In genomic region chr19:18637954-18638353, GRCm38 (mm10) we compare ENCODE assay signal across 23 mouse cellular contexts. TPM values are rescaled to one million over a fixed set of nuclear protein-coding genes. Genes with fewer than 3 reads are reported as not detected.
DNase-seq lines count a peak whose midpoint lies in the region; ATAC-seq and TF ChIP-seq lines count a peak whose summit lies in the region.
"Had no signal": no experiment of that assay in that cellular context is flagged by ENCODE, and none has a peak within 500 bp of the region (broad histone marks: within the 10 kb centered on the region; RNA-seq: fewer than 3 reads in every experiment).

No protein-coding gene starts in this region.

- no peak for TF ChIP-seq POLR2A in MEL (IDR thresholded peaks at IDR 0.05; ENCODE audit: control insufficient read depth in 1 of 2, insufficient read depth in 1 of 2, low read depth in 1 of 2, low read length in 2 of 2, poor library complexity in 1 of 2)

- no peak for TF ChIP-seq CTCF in MEL (IDR thresholded peaks at IDR 0.05 in 2 of 3, conservative IDR thresholded peaks at IDR 0.05 in 1 of 3; ENCODE audit: control insufficient read depth in 1 of 3, insufficient read depth in 1 of 3, low read depth in 2 of 3, low read length in 3 of 3, poor library complexity in 1 of 3, severe bottlenecking in 1 of 3)
- no peak for TF ChIP-seq CTCF in stomach, postnatal 0 days (IDR thresholded peaks at IDR 0.05; ENCODE audit: low read depth)

- peak; percentile 9 to 24; a peak in 1 of 4 replicates for TF ChIP-seq EP300 in MEL (IDR thresholded peaks at IDR 0.05; ENCODE audit: low read depth in 1 of 2, low read length in 2 of 2)
- no peak for TF ChIP-seq EP300 in stomach, postnatal 0 days (optimal IDR thresholded peaks at IDR 0.05)

- 65% methylated on average over 5 of the region's 5 CpGs for WGBS in liver, embryonic 13.5 days (ENCODE audit: insufficient replicate concordance)
- WGBS in midbrain, embryonic 11.5 days = 85% methylated on average over 5 of the region's 5 CpGs
- WGBS in midbrain, embryonic 10.5 days = 87% methylated on average over 5 of the region's 5 CpGs
- 76% methylated on average over 5 of the region's 5 CpGs for WGBS in stomach, postnatal 0 days

- H3K79me2 ChIP-seq in MEL (ENCODE audit: control insufficient read depth, insufficient read depth, low read length, poor library complexity) = peaks cover 2% of the 10 kb centered on the region; the same call in 1 of the 2 replicates

- DNase-seq in heart, adult 11 months = peak; percentile 66
- DNase-seq in heart, postnatal 4 days = no peak
- DNase-seq in liver, embryonic 13.5 days = no peak
- DNase-seq in liver = no peak
- peak; percentile 44 for DNase-seq in midbrain, embryonic 11.5 days (ENCODE audit: low spot score, missing footprints)
- no peak for DNase-seq in midbrain, embryonic 10.5 days (ENCODE audit: low spot score)
- DNase-seq in MEL (ENCODE audit: low read depth, low spot score) = peak; percentile 39
- no peak for DNase-seq in stomach, postnatal 0 days (ENCODE audit: low spot score)
- DNase-seq: adrenal gland, adult 2 months; adrenal gland, adult 8-10 months; adrenal gland, postnatal 10 days; adrenal gland, postnatal 14 days; adrenal gland, postnatal 25 days; adrenal gland, postnatal 36 days; B cell, adult 2 months; cerebellum, adult 11 months; cerebellum, adult 11-12 months; cerebellum, adult 18-20 months had no signal

- 0 out of 2 replicates have a peak, but pooled peaks cover 9% of the 10 kb centered on the region for H3K4me1 ChIP-seq in liver, embryonic 13.5 days (replicated peaks)
- H3K4me1 ChIP-seq in midbrain, embryonic 11.5 days (ENCODE audit: control insufficient read depth, insufficient read depth, low read length) = no peaks in the 10 kb centered on the region
- H3K4me1 ChIP-seq in midbrain, embryonic 10.5 days = no peaks in the 10 kb centered on the region
- peaks cover 6 to 13% of the 10 kb centered on the region in 2 experiments for H3K4me1 ChIP-seq in MEL (ENCODE audit: control insufficient read depth in 1 of 2, insufficient read depth in 2 of 2, low read length in 2 of 2)
- H3K4me1 ChIP-seq in stomach, postnatal 0 days (replicated peaks; ENCODE audit: control insufficient read depth, insufficient read depth) = no peaks in the 10 kb centered on the region

- no peak overlapping the region for H3K9ac ChIP-seq in liver, embryonic 13.5 days
- H3K9ac ChIP-seq in midbrain, embryonic 11.5 days (ENCODE audit: low read length) = no peak overlapping the region
- no peak overlapping the region for H3K9ac ChIP-seq in MEL (ENCODE audit: control insufficient read depth, low read depth, low read length, poor library complexity, severe bottlenecking)
- no peak overlapping the region for H3K9ac ChIP-seq in stomach, postnatal 0 days (ENCODE audit: low read length)

- H3K27me3 ChIP-seq in liver, embryonic 13.5 days = no peaks in the 10 kb centered on the region
- no peaks in the 10 kb centered on the region for H3K27me3 ChIP-seq in midbrain, embryonic 11.5 days (ENCODE audit: control insufficient read depth, insufficient read depth, low read length)
- H3K27me3 ChIP-seq in midbrain, embryonic 10.5 days (ENCODE audit: low read depth, poor library complexity, severe bottlenecking) = peaks cover 3% of the 10 kb centered on the region
- no peaks in the 10 kb centered on the region for H3K27me3 ChIP-seq in MEL (ENCODE audit: control insufficient read depth in 1 of 2, insufficient read depth in 2 of 2, low read length in 2 of 2)
- no peaks in the 10 kb centered on the region for H3K27me3 ChIP-seq in stomach, postnatal 0 days (ENCODE audit: control insufficient read depth, insufficient read depth, low read length)
- H3K27me3 ChIP-seq: CH12.LX, Patski had no signal

- H3K9me3 ChIP-seq in liver, embryonic 13.5 days (replicated peaks) = no peaks in the 10 kb centered on the region
- no peaks in the 10 kb centered on the region for H3K9me3 ChIP-seq in midbrain, embryonic 11.5 days (ENCODE audit: control insufficient read depth, low read length)
- no peaks in the 10 kb centered on the region for H3K9me3 ChIP-seq in midbrain, embryonic 10.5 days (replicated peaks)
- no peaks in the 10 kb centered on the region for H3K9me3 ChIP-seq in MEL (replicated peaks; ENCODE audit: insufficient read depth, low read length)
- H3K9me3 ChIP-seq in stomach, postnatal 0 days (ENCODE audit: control insufficient read depth, low read length) = no peaks in the 10 kb centered on the region
- H3K9me3 ChIP-seq: G1E had no signal

- no peak overlapping the region for H3K27ac ChIP-seq in liver, embryonic 13.5 days
- H3K27ac ChIP-seq in midbrain, embryonic 11.5 days (ENCODE audit: low read depth, low read length) = no peak overlapping the region
- no peak overlapping the region for H3K27ac ChIP-seq in midbrain, embryonic 10.5 days (replicated peaks)
- H3K27ac ChIP-seq in MEL (ENCODE audit: control insufficient read depth, low read depth, low read length) = peak overlapping the region; percentile 5; the same call in 1 of the 2 replicates
- H3K27ac ChIP-seq in stomach, postnatal 0 days (replicated peaks) = no peak overlapping the region

- no peak overlapping the region for H3K4me3 ChIP-seq in liver, embryonic 13.5 days (replicated peaks)
- no peak overlapping the region for H3K4me3 ChIP-seq in midbrain, embryonic 11.5 days (ENCODE audit: low read depth, low read length)
- H3K4me3 ChIP-seq in midbrain, embryonic 10.5 days = no peak overlapping the region
- H3K4me3 ChIP-seq in MEL (ENCODE audit: control insufficient read depth in 1 of 2, insufficient read depth in 1 of 2, low read depth in 2 of 2, low read length in 2 of 2) = no peak overlapping the region
- no peak overlapping the region for H3K4me3 ChIP-seq in stomach, postnatal 0 days (ENCODE audit: low read depth, low read length)

- no peaks in the 10 kb centered on the region for H3K36me3 ChIP-seq in liver, embryonic 13.5 days
- no peaks in the 10 kb centered on the region for H3K36me3 ChIP-seq in midbrain, embryonic 11.5 days (ENCODE audit: control insufficient read depth, insufficient read depth, low read length)
- H3K36me3 ChIP-seq in midbrain, embryonic 10.5 days = no peaks in the 10 kb centered on the region
- peaks cover 7 to 9% of the 10 kb centered on the region in 2 experiments; a peak in 3 of 4 replicates for H3K36me3 ChIP-seq in MEL (ENCODE audit: control insufficient read depth in 1 of 2, insufficient read depth in 2 of 2, low read length in 2 of 2)
- no peaks in the 10 kb centered on the region for H3K36me3 ChIP-seq in stomach, postnatal 0 days (ENCODE audit: control insufficient read depth, insufficient read depth, low read length)

- 0 out of 2 replicates have a peak, but pooled peaks have one; percentile 17 for ATAC-seq in liver, embryonic 13.5 days (ENCODE audit: low read depth)
- no peak for ATAC-seq in midbrain, embryonic 11.5 days (ENCODE audit: low FRiP score)
- no peak for ATAC-seq in stomach, postnatal 0 days (ENCODE audit: low FRiP score, low TSS enrichment)
- ATAC-seq: activated CD4-positive, CD25-positive, alpha-beta regulatory T cell, adult 4 months; CD4-positive, CD25-positive, alpha-beta regulatory T cell, adult 4 months; Patski had no signal

- H3K4me2 ChIP-seq in liver, embryonic 13.5 days = no peak overlapping the region
- H3K4me2 ChIP-seq in midbrain, embryonic 11.5 days = no peak overlapping the region
- H3K4me2 ChIP-seq in stomach, postnatal 0 days (replicated peaks; ENCODE audit: low read depth) = no peak overlapping the region

- no peak for TF ChIP-seq RAD21 in MEL (IDR thresholded peaks at IDR 0.05; ENCODE audit: low read depth, low read length)

TF ChIP-seq in MEL, 35 proteins besides CTCF, POLR2A, EP300 and RAD21 (continues in another document):
- TF ChIP-seq E2F4 (IDR thresholded peaks at IDR 0.05; ENCODE audit: borderline replicate concordance, low read depth, low read length) (no peak), JUND (IDR thresholded peaks at IDR 0.05; ENCODE audit: low read depth, low read length) (no peak), USF2 (IDR thresholded peaks at IDR 0.05; ENCODE audit: borderline replicate concordance in 1 of 2, insufficient read depth in 1 of 2, low read depth in 1 of 2, low read length in 2 of 2) (no peak), NRF1 (IDR thresholded peaks at IDR 0.05; ENCODE audit: insufficient read depth, low read depth, low read length, poor library complexity, severe bottlenecking) (no peak), KAT2A (conservative IDR thresholded peaks at IDR 0.05; ENCODE audit: low read depth, low read length) (no peak), RCOR1 (IDR thresholded peaks at IDR 0.05; ENCODE audit: low read depth, low read length) (no peak)

RNA-seq across cellular contexts. Expression of gene Nmrk1, which starts 6.2 kb away (rescaled TPM):
- 1 to 10 TPM; 3.3 to 4.1 TPM for total RNA-seq in heart, postnatal 4 days (2021)
- polyA plus RNA-seq in liver, embryonic 13.5 days (2015; fragmentation: Nextera tagmentation; extraction: Ambion mirVana) = 6.8 TPM in 2 replicates
- 4.9 and 5.8 TPM in 2 replicates for polyA plus RNA-seq in midbrain, embryonic 11.5 days (2014; fragmentation: Nextera tagmentation; extraction: Ambion mirVana)
- 6.6 and 7.2 TPM in 2 replicates for polyA plus RNA-seq in midbrain, embryonic 10.5 days (2016; fragmentation: Nextera tagmentation; extraction: Ambion mirVana)
- 22.5 and 25.1 TPM in 2 replicates for total RNA-seq in MEL (2012; rRNA removed)
- 10 to 100 TPM in 1 of 2 experiments, not detected in 1; 18.5 TPM for polyA plus RNA-seq in MEL (2012; ENCODE audit: insufficient read depth in 1 of 2, insufficient read length in 2 of 2, low read depth in 1 of 2, low replicate concordance in 2 of 2, missing spikeins in 1 of 2)
- 4.9 and 6.2 TPM in 2 replicates for polyA plus RNA-seq in stomach, postnatal 0 days (2015; fragmentation: Nextera tagmentation; extraction: Ambion mirVana)

RNA-seq across cellular contexts. Expression of gene Ostf1, which starts 6.3 kb away (rescaled TPM):
- total RNA-seq in heart, postnatal 4 days (2021) = 10 to 100 TPM; 52.2 to 53.5 TPM
- polyA plus RNA-seq in liver, embryonic 13.5 days (2015; fragmentation: Nextera tagmentation; extraction: Ambion mirVana) = 63.7 and 64.5 TPM in 2 replicates
- polyA plus RNA-seq in midbrain, embryonic 11.5 days (2014; fragmentation: Nextera tagmentation; extraction: Ambion mirVana) = 46.1 and 48.8 TPM in 2 replicates
- 47.9 and 49.7 TPM in 2 replicates for polyA plus RNA-seq in midbrain, embryonic 10.5 days (2016; fragmentation: Nextera tagmentation; extraction: Ambion mirVana)
- total RNA-seq in MEL (2012; rRNA removed) = 152 and 162 TPM in 2 replicates
- polyA plus RNA-seq in MEL (2012; ENCODE audit: insufficient read depth in 1 of 2, insufficient read length in 2 of 2, low read depth in 1 of 2, low replicate concordance in 2 of 2, missing spikeins in 1 of 2) = 100 to 1,000 TPM in 1 of 2 experiments, not detected in 1; 117 TPM
- 129 and 134 TPM in 2 replicates for polyA plus RNA-seq in stomach, postnatal 0 days (2015; fragmentation: Nextera tagmentation; extraction: Ambion mirVana)

RNA-seq across cellular contexts. Expression of gene Carnmt1, which starts 32.6 kb away (rescaled TPM):
- 10 to 100 TPM; 19.0 to 21.6 TPM for total RNA-seq in heart, postnatal 4 days (2021)
- 24.7 and 25.6 TPM in 2 replicates for polyA plus RNA-seq in liver, embryonic 13.5 days (2015; fragmentation: Nextera tagmentation; extraction: Ambion mirVana)
- 25.4 and 29.8 TPM in 2 replicates for polyA plus RNA-seq in midbrain, embryonic 11.5 days (2014; fragmentation: Nextera tagmentation; extraction: Ambion mirVana)
- 24.0 and 26.8 TPM in 2 replicates for polyA plus RNA-seq in midbrain, embryonic 10.5 days (2016; fragmentation: Nextera tagmentation; extraction: Ambion mirVana)
- 15.4 and 16.4 TPM in 2 replicates for total RNA-seq in MEL (2012; rRNA removed)
- polyA plus RNA-seq in MEL (2012; ENCODE audit: insufficient read depth in 1 of 2, insufficient read length in 2 of 2, low read depth in 1 of 2, low replicate concordance in 2 of 2, missing spikeins in 1 of 2) = 10 to 100 TPM in 1 of 2 experiments, not detected in 1; 23.3 TPM
- polyA plus RNA-seq in stomach, postnatal 0 days (2015; fragmentation: Nextera tagmentation; extraction: Ambion mirVana) = 18.4 and 18.6 TPM in 2 replicates

Comparison
In these comparisons a context has a peak if more than half of its experiments do, and no peak if none do; other contexts are left out.
1. DNase-seq: peak in heart, adult 11 months (single experiment), midbrain, embryonic 11.5 days (single experiment) and MEL (single experiment); none in heart, postnatal 4 days (single experiment), liver, embryonic 13.5 days (single experiment), liver (single experiment), midbrain, embryonic 10.5 days (single experiment) and stomach, postnatal 0 days (single experiment).